Mouse (Mus musculus) brain, embryonic 14.5 days (tissue): ENCODE data around the gene Galnt13.

Source experiments
- CTCF ChIP-seq: fragments of 200-500 bp; IDR thresholded peaks from 2 replicates; pipeline ENCODE4 v1.5.1; 2012; ENCODE audit warnings: inconsistent platforms, mild to moderate bottlenecking, moderate library complexity, borderline replicate concordance; ENCODE audit not compliant: insufficient read depth, insufficient read length; ENCODE audit errors: extremely low read depth
- POLR2A ChIP-seq: fragments of 200-500 bp; IDR thresholded peaks from 2 replicates; pipeline ENCODE4 v1.6.1; 2012; ENCODE audit warnings: mild to moderate bottlenecking, inconsistent platforms, borderline replicate concordance; ENCODE audit not compliant: poor library complexity, insufficient read depth, insufficient read length, severe bottlenecking; ENCODE audit errors: extremely low read depth

DNA sequence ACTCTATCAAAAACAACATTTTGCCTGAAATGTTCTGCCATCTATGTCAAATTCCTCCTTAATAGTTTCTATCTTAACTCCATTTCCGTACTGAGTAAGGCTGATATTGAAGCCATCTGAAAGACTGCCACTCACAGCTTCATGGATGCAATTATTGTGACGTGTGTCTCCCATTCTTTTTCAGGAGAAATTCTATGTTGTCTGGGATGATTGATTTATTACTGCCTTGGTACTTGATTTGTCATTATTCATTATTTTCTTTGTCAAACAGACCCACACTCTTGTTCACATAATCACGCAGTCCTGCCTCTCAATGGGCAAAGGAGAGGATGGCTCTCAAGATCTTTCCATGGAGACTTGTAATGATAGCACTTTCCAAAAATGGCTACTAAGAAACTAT is 671.7 kb downstream of the Galnt13 start:
- TF ChIP-seq CTCF (no peak), POLR2A (no peak)
